ENCODE assay signal across 8 mouse cellular contexts in the genomic region with DNA sequence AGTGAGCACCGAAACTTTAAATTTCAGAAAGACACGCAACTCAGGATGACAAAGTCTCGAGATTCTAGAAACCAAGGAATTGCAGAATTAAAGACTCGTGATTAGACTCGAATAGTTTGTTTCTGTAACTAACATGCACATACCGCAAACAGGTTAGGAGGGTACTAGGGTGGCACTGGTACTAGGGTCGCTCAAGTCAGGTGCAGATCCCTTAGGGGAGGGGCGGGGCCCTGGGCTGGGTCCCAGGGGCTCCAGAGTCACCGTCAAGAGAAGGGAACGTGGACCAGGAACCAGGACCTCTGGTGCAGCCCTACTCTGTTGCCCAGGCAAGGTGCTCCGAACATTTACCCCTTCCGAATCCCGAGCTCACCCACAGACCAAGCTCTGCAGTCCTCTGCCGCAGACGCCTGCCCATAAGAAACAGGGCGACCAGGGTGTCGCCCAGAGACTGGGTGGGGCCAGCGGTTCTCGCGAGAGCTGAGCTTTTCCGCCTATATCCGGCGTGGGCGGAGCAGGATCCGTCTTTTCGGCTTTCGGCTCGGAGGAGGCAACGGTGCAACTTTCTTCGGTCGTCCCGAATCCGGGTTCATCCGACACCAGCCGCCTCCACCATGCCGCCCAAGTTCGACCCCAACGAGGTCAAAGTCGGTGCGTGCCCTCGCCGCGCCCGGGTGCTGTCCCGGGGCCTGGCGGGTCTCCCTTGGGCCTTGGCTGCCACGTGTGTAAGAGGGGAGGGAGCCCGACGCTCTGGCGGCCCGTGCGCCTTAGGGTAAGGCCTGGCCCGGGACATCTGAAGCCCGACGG. TPM values are rescaled to one million over a fixed set of nuclear protein-coding genes. Genes with fewer than 3 reads are reported as not detected.
A peak's percentile ranks its signal among the peaks of the same experiment; 100 is the strongest.
DNase-seq lines count a peak whose midpoint lies in the region; ATAC-seq lines count a peak whose summit lies in the region.

A gene (plus strand): TSS at position 368 of the 804 bp plus-strand sequence.
A gene (minus strand): TSS at position 423 of the 804 bp plus-strand sequence.

- H3K4me2 ChIP-seq in heart, embryonic 15.5 days, result peak within 1 kb of the TSS; percentile 75
- peak within 1 kb of the TSS; percentile 97 for H3K4me2 ChIP-seq in liver, embryonic 15.5 days
- peak within 1 kb of the TSS; percentile 94 for H3K4me2 ChIP-seq in neural tube, embryonic 12.5 days (replicated peaks)

- H3K9me3 ChIP-seq in forebrain, embryonic 10.5 days, result no peaks in the 10 kb centered on the region
- H3K9me3 ChIP-seq in heart, embryonic 15.5 days (replicated peaks), result no peaks in the 10 kb centered on the region
- no peaks in the 10 kb centered on the region for H3K9me3 ChIP-seq in liver, embryonic 15.5 days (replicated peaks)
- no peaks in the 10 kb centered on the region for H3K9me3 ChIP-seq in neural tube, embryonic 12.5 days

- H3K27me3 ChIP-seq in forebrain, embryonic 10.5 days (ENCODE audit: poor library complexity, severe bottlenecking), result no peaks in the 10 kb centered on the region
- no peaks in the 10 kb centered on the region for H3K27me3 ChIP-seq in heart, embryonic 15.5 days
- no peaks in the 10 kb centered on the region for H3K27me3 ChIP-seq in liver, embryonic 15.5 days
- H3K27me3 ChIP-seq in neural tube, embryonic 12.5 days (replicated peaks), result no peaks in the 10 kb centered on the region

- H3K4me3 ChIP-seq in forebrain, embryonic 10.5 days, result peak within 1 kb of the TSS; percentile 97
- peak within 1 kb of the TSS; percentile 80 for H3K4me3 ChIP-seq in heart, embryonic 15.5 days
- H3K4me3 ChIP-seq in liver, embryonic 15.5 days (replicated peaks), result peak within 1 kb of the TSS; percentile 71
- peak within 1 kb of the TSS; percentile 85 for H3K4me3 ChIP-seq in neural tube, embryonic 12.5 days

- H3K4me1 ChIP-seq in forebrain, embryonic 10.5 days, result peaks cover 49% of the 10 kb centered on the region
- H3K4me1 ChIP-seq in heart, embryonic 15.5 days (replicated peaks), result peaks cover 42% of the 10 kb centered on the region
- H3K4me1 ChIP-seq in liver, embryonic 15.5 days (replicated peaks), result peaks cover 62% of the 10 kb centered on the region
- peaks cover 38% of the 10 kb centered on the region for H3K4me1 ChIP-seq in neural tube, embryonic 12.5 days

- WGBS in forebrain, embryonic 10.5 days, result 3% methylated on average over 55 of the region's 55 CpGs
- 3% methylated on average over 55 of the region's 55 CpGs for WGBS in heart, embryonic 15.5 days
- WGBS in liver, embryonic 15.5 days (ENCODE audit: insufficient replicate concordance), result 3% methylated on average over 55 of the region's 55 CpGs
- 2% methylated on average over 55 of the region's 55 CpGs for WGBS in neural tube, embryonic 12.5 days

- peak within 1 kb of the TSS; percentile 74 for H3K9ac ChIP-seq in heart, embryonic 15.5 days
- H3K9ac ChIP-seq in liver, embryonic 15.5 days, result peak within 1 kb of the TSS; percentile 75
- H3K9ac ChIP-seq in neural tube, embryonic 12.5 days, result peak within 1 kb of the TSS; percentile 95

- H3K36me3 ChIP-seq in forebrain, embryonic 10.5 days (replicated peaks), result peaks cover 42% of the 10 kb centered on the region
- H3K36me3 ChIP-seq in heart, embryonic 15.5 days, result peaks cover 29% of the 10 kb centered on the region
- H3K36me3 ChIP-seq in liver, embryonic 15.5 days (replicated peaks), result peaks cover 26% of the 10 kb centered on the region
- peaks cover 33% of the 10 kb centered on the region for H3K36me3 ChIP-seq in neural tube, embryonic 12.5 days

- peak; percentile 87 for ATAC-seq in CD4-positive, CD25-positive, alpha-beta regulatory T cell, adult 4 months
- peak; percentile 88 for ATAC-seq in heart, embryonic 15.5 days (replicated peaks; ENCODE audit: insufficient number of reproducible peaks, insufficient read depth, low FRiP score, low read depth)
- peak; percentile 82 for ATAC-seq in liver, embryonic 15.5 days (ENCODE audit: insufficient read depth)
- peak; percentile 92 for ATAC-seq in neural tube, embryonic 12.5 days (ENCODE audit: low FRiP score, low read depth)

- H3K27ac ChIP-seq in forebrain, embryonic 10.5 days, result peak within 1 kb of the TSS; percentile 97
- H3K27ac ChIP-seq in heart, embryonic 15.5 days, result peak within 1 kb of the TSS; percentile 81
- peak within 1 kb of the TSS; percentile 84 for H3K27ac ChIP-seq in liver, embryonic 15.5 days (replicated peaks)
- peak within 1 kb of the TSS; percentile 62 for H3K27ac ChIP-seq in neural tube, embryonic 12.5 days

- DNase-seq in c-Kit-negative CD71-positive TER-119-positive erythroid progenitor cells, embryonic 14.5 days (ENCODE audit: low read depth, low spot score), result peak; percentile 81
- peak; percentile 94 for DNase-seq in forebrain, embryonic 10.5 days (ENCODE audit: extremely low spot score, low spot score)
- peak; percentile 97 for DNase-seq in kidney, postnatal 25 days
- peak; percentile 84 for DNase-seq in telencephalon, adult 2 months (ENCODE audit: low read depth, low spot score)

RNA-seq across cellular contexts. Expression of the first gene that starts in this region (rescaled TPM):
- 100 to 1,000 TPM in 1 of 2 experiments, 10 to 100 TPM in 1; 43.5 to 613 TPM for polyA plus RNA-seq in CD4-positive, CD25-positive, alpha-beta regulatory T cell, adult 4 months (2017; shearing (Covaris generic))
- polyA plus RNA-seq in forebrain, embryonic 10.5 days (2016; fragmentation: Nextera tagmentation; extraction: Ambion mirVana), result 192 and 197 TPM in 2 replicates
- polyA plus RNA-seq in heart, embryonic 15.5 days (2015; fragmentation: Nextera tagmentation; extraction: Ambion mirVana), result 79.3 and 89.3 TPM in 2 replicates
- polyA plus RNA-seq in liver, embryonic 15.5 days (2015; fragmentation: Nextera tagmentation; extraction: Ambion mirVana), result 79.8 and 80.2 TPM in 2 replicates
- 108 and 122 TPM in 2 replicates for polyA plus RNA-seq in neural tube, embryonic 12.5 days (2016; fragmentation: Nextera tagmentation; extraction: Ambion mirVana)

RNA-seq across cellular contexts. Expression of the second gene that starts in this region (rescaled TPM):
- 10 to 100 TPM in 1 of 2 experiments, 1 to 10 TPM in 1; 5.5 to 11.1 TPM for polyA plus RNA-seq in CD4-positive, CD25-positive, alpha-beta regulatory T cell, adult 4 months (2017; shearing (Covaris generic))
- polyA plus RNA-seq in forebrain, embryonic 10.5 days (2016; fragmentation: Nextera tagmentation; extraction: Ambion mirVana), result 6.6 and 8.0 TPM in 2 replicates
- 8.3 and 9.3 TPM in 2 replicates for polyA plus RNA-seq in heart, embryonic 15.5 days (2015; fragmentation: Nextera tagmentation; extraction: Ambion mirVana)
- polyA plus RNA-seq in liver, embryonic 15.5 days (2015; fragmentation: Nextera tagmentation; extraction: Ambion mirVana), result 2.0 and 2.5 TPM in 2 replicates
- 17.8 and 22.3 TPM in 2 replicates for polyA plus RNA-seq in neural tube, embryonic 12.5 days (2016; fragmentation: Nextera tagmentation; extraction: Ambion mirVana)

Comparison
In these comparisons a context has a peak if more than half of its experiments do, and no peak if none do; other contexts are left out.
1. Peak in every context shown above with its lines: DNase-seq, ATAC-seq, H3K4me3 ChIP-seq and H3K27ac ChIP-seq.